Mouse (Mus musculus) embryonic facial prominence, embryonic 10.5 days (tissue): ENCODE data around the gene Rsu1. TPM values are rescaled to one million over a fixed set of nuclear protein-coding genes. Genes with fewer than 3 reads are reported as not detected.

Source experiments
- DNase-seq: peaks from one replicate; pipeline ENCODE4 v3.0.0-alpha.2; 2017; ENCODE audit warnings: low spot score
- H3K27ac ChIP-seq: fragments of 300-500 bp; sonication (generic); replicated peaks from 2 replicates; pipeline ENCODE4 v1.5.1; 2016; ENCODE audit warnings: mild to moderate bottlenecking
- H3K27me3 ChIP-seq: fragments of 300-500 bp; sonication (generic); replicated peaks from 2 replicates; pipeline ENCODE4 v1.6.1; 2016; ENCODE audit warnings: low read depth, mild to moderate bottlenecking; ENCODE audit not compliant: poor library complexity, severe bottlenecking
- H3K36me3 ChIP-seq: fragments of 300-500 bp; sonication (generic); replicated peaks from 2 replicates; pipeline ENCODE4 v1.6.1; 2016; ENCODE audit warnings: mild to moderate bottlenecking, moderate library complexity
- H3K4me1 ChIP-seq: fragments of 300-500 bp; sonication (generic); 2 replicates; pipeline ENCODE4 v1.6.1; 2016
- H3K4me3 ChIP-seq: fragments of 300-500 bp; sonication (generic); 2 replicates; pipeline ENCODE4 v1.5.1; 2016; ENCODE audit warnings: mild to moderate bottlenecking, moderate library complexity
- H3K9me3 ChIP-seq: fragments of 300-500 bp; sonication (generic); 2 replicates; pipeline ENCODE4 v1.6.1; 2016; ENCODE audit warnings: mild to moderate bottlenecking
- WGBS: fragments of 180-500 bp; shearing (Covaris S2); methylation state at CpG from one replicate; pipeline ENCODE4 v1.1.7; 2016; 5-methylcytosine and 5-hydroxymethylcytosine counted together
- polyA plus RNA-seq: library from polyadenylated mRNA; unstranded; fragments of >200 nt; fragmentation: Nextera tagmentation; extraction: Ambion mirVana; gene quantifications from 2 replicates; pipeline ENCODE4 v1.2.1, GENCODE M21; 2016

Rsu1 gene
- polyA plus RNA-seq, 1 experiment from 2014 or later: 80.1 TPM

GRCm38 (mm10) chr2:13080476-13080875, 190.7 kb downstream of the Rsu1 start:
- DNase-seq: no peak
- Histone ChIP-seq H3K36me3 (no peaks in the 10 kb centered on the region), H3K4me3 (no peak overlapping the region), H3K4me1 (no peaks in the 10 kb centered on the region), H3K27me3 (no peaks in the 10 kb centered on the region), H3K27ac (no peak overlapping the region), H3K9me3 (no peaks in the 10 kb centered on the region)
- WGBS: 73% methylated on average over 2 of the region's 2 CpGs

DNA sequence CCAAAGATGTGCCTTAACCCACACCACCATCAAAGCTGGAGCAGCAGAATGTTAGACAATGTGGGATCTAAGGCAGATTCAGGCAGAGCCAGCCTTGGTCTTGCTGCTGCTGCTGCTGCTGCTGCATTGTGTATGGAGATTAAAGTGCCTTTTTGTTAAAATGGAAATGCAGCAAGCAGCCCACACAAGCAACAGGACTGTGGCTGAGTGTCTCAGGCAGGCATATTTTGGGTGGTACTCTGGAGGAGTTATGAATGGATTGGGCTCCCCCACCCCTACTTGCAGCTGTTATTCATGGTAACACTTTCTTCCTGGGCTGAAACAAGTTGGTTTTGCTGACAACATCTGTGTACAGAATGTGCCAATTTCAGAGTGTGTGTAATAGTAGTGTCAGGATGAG, 199.0 kb downstream of the Rsu1 start:
- Histone ChIP-seq H3K27me3 (no peaks in the 10 kb centered on the region), H3K4me3 (no peak overlapping the region), H3K36me3 (no peaks in the 10 kb centered on the region), H3K9me3 (no peaks in the 10 kb centered on the region), H3K4me1 (no peaks in the 10 kb centered on the region), H3K27ac (no peak overlapping the region)
- DNase-seq: no peak

GRCm38 (mm10) chr2:13060426-13061170, 210.6 kb downstream of the Rsu1 start:
- Histone ChIP-seq H3K4me1 (no peaks in the 10 kb centered on the region), H3K4me3 (no peak overlapping the region), H3K9me3 (no peaks in the 10 kb centered on the region), H3K27ac (no peak overlapping the region), H3K36me3 (no peaks in the 10 kb centered on the region), H3K27me3 (no peaks in the 10 kb centered on the region)
- 93% methylated on average over 5 of the region's 5 CpGs for WGBS
- DNase-seq: no peak

- H3K4me3 ChIP-seq: no peak overlapping the region
- H3K9me3 ChIP-seq: no peaks in the 10 kb centered on the region
- DNase-seq: no peak
- no peak overlapping the region for H3K27ac ChIP-seq
- H3K27me3 ChIP-seq: no peaks in the 10 kb centered on the region
- no peaks in the 10 kb centered on the region; the same call in 1 of the 2 replicates for H3K4me1 ChIP-seq
- 88% methylated on average over 6 of the region's 6 CpGs for WGBS
- no peaks in the 10 kb centered on the region for H3K36me3 ChIP-seq
These were observed 222.6 kb downstream of the Rsu1 start for GRCm38 (mm10) chr2:13048649-13049048.

DNA sequence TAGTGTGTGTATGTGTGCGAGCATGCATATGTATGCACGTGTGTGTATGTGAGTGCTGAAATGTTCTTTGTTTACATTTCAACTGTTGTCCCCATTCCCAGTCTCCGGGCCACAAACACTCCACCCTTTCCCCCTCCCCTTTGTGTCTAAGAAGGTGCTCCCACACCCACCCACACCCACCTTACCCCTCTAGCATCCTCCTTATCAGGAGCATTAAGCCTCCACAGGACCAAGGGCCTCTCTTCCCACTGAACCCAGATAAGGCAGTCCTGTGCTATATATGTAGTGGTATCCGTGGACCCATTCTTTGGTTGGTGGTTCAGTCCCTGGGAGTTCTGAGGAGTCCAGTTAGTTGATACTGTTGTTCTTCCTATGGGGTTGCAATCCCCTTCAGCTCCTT, 226.7 kb downstream of the Rsu1 start:
- WGBS: 89% methylated on average over 4 of the region's 4 CpGs

GRCm38 (mm10) chr2:13039785-13040184, 231.4 kb downstream of the Rsu1 start:
- no peaks in the 10 kb centered on the region for H3K4me1 ChIP-seq
- no peaks in the 10 kb centered on the region for H3K27me3 ChIP-seq
- no peak overlapping the region for H3K27ac ChIP-seq
- no peaks in the 10 kb centered on the region for H3K36me3 ChIP-seq
- H3K9me3 ChIP-seq: no peaks in the 10 kb centered on the region
- WGBS: 94% methylated on average over 4 of the region's 4 CpGs
- no peak for DNase-seq
- H3K4me3 ChIP-seq: no peak overlapping the region

More for the DNA sequence above, 226.7 kb downstream of the Rsu1 start:
- H3K4me1 ChIP-seq: no peaks in the 10 kb centered on the region; the same call in 1 of the 2 replicates
- no peaks in the 10 kb centered on the region for H3K27me3 ChIP-seq
- no peaks in the 10 kb centered on the region for H3K36me3 ChIP-seq
- no peak for DNase-seq
- H3K27ac ChIP-seq: no peak overlapping the region
- H3K9me3 ChIP-seq: no peaks in the 10 kb centered on the region
- H3K4me3 ChIP-seq: no peak overlapping the region

DNA sequence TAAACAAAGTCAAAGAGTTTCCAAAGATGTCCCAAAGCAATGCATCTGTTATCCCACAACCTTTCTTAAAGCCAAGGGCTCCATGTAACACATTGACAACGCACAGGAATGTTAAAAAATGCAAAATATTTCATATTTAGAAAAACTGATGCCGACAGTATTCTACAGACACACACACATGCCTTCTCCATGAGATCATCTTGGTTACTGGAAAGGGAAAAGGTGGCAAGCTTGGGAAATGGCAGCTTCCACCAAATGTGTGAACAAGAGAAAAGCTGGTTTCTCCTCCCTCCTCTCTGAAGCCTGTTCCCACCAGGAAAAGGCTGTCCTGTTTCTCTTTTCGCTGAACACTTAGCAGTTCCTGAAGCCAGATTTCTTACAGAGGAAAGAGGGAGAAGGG, 232.4 kb downstream of the Rsu1 start:
- Histone ChIP-seq H3K36me3 (no peaks in the 10 kb centered on the region), H3K27ac (no peak overlapping the region), H3K9me3 (no peaks in the 10 kb centered on the region), H3K4me1 (no peaks in the 10 kb centered on the region), H3K4me3 (no peak overlapping the region), H3K27me3 (no peaks in the 10 kb centered on the region)
- WGBS: 79% methylated on average over 3 of the region's 3 CpGs
- DNase-seq: no peak

Other genes with a start within 250 kb of the Rsu1 start
- gene Cubn, start 220.4 kb upstream of the Rsu1 start, polyA plus RNA-seq: 0.11 and 0.14 TPM in 2 replicates